Mouse (Mus musculus) E14TG2a.4 (cell line): ENCODE results near the gene Parp8.

Experiments used
- CTCF ChIP-seq: conservative IDR thresholded peaks from 2 replicates; pipeline ENCODE4 v1.5.1; 2014; ENCODE audit warnings: low read length
- NANOG ChIP-seq: IDR thresholded peaks from 2 replicates; pipeline ENCODE4 v1.6.1; 2014; ENCODE audit warnings: borderline replicate concordance, low read length, mixed read lengths
- POU5F1 ChIP-seq: IDR thresholded peaks from 2 replicates; pipeline ENCODE4 v1.6.1; 2014; ENCODE audit warnings: low read length, borderline replicate concordance

DNA sequence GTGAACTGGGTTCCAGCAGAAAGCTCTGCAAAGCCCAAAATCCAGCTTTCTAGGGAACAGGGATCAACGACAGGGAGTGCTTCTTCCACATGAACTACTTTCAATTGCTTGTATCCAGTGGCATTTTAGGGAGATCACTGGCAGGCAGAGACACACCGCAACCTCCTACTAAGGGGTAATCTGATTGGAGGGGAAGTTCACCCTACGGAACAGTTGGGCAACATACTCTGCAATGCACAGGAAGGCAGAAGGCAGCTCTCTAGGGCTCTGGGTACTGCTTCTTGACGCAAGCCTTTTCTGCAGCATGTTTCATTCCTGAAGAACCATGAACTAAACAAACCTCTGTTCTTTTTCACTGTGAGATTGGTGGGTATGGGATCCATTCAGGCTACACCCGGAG is 10.9 kb upstream of the Parp8 start:
- TF ChIP-seq CTCF, result no peak
- TF ChIP-seq POU5F1, result no peak
- no peak for TF ChIP-seq NANOG
